Mouse (Mus musculus): ENCODE measurements around the gene Tbc1d5.

Tbc1d5 gene

GRCm38 (mm10) chr17:50876451-50876850 is 302.7 kb downstream of the Tbc1d5 start:
- peak; percentile 70 for DNase-seq (ENCODE audit: low read depth)

- peak; percentile 42 for DNase-seq (ENCODE audit: low read depth)
These were observed 305.1 kb downstream of the Tbc1d5 start for GRCm38 (mm10) chr17:50874067-50874466.

GRCm38 (mm10) chr17:50872600-50872999 is 306.6 kb downstream of the Tbc1d5 start:
- DNase-seq (ENCODE audit: low read depth), result peak; percentile 64

- DNase-seq (ENCODE audit: low read depth), result no peak
These were observed 311.9 kb downstream of the Tbc1d5 start for GRCm38 (mm10) chr17:50867297-50867696.

GRCm38 (mm10) chr17:50864781-50865180 is 314.4 kb downstream of the Tbc1d5 start:
- DNase-seq (ENCODE audit: low read depth), result peak; percentile 16

GRCm38 (mm10) chr17:50853220-50853619 is 325.9 kb downstream of the Tbc1d5 start:
- DNase-seq (ENCODE audit: low read depth), result no peak

GRCm38 (mm10) chr17:50851382-50851781 is 327.8 kb downstream of the Tbc1d5 start:
- DNase-seq (ENCODE audit: low read depth), result no peak

- DNase-seq (ENCODE audit: low read depth), result peak; percentile 50
These were observed 365.1 kb downstream of the Tbc1d5 start for GRCm38 (mm10) chr17:50814089-50814488.

- no peak for DNase-seq (ENCODE audit: low read depth)
These were observed 365.6 kb downstream of the Tbc1d5 start for GRCm38 (mm10) chr17:50813580-50813979.

- peak; percentile 51 for DNase-seq (ENCODE audit: low read depth)
These were observed 373.5 kb downstream of the Tbc1d5 start for GRCm38 (mm10) chr17:50805631-50806030.

- DNase-seq (ENCODE audit: low read depth), result no peak
These were observed 375.9 kb downstream of the Tbc1d5 start for GRCm38 (mm10) chr17:50803234-50803633.

- no peak for DNase-seq (ENCODE audit: low read depth)
These were observed 376.8 kb downstream of the Tbc1d5 start for GRCm38 (mm10) chr17:50802380-50802779.

GRCm38 (mm10) chr17:50795445-50796095 is 383.6 kb downstream of the Tbc1d5 start:
- DNase-seq (ENCODE audit: low read depth), result peak; percentile 83

- DNase-seq (ENCODE audit: low read depth), result no peak
These were observed 387.5 kb downstream of the Tbc1d5 start for GRCm38 (mm10) chr17:50791671-50792070.

GRCm38 (mm10) chr17:50788835-50789234 is 390.3 kb downstream of the Tbc1d5 start:
- no peak for DNase-seq (ENCODE audit: low read depth)

GRCm38 (mm10) chr17:50775247-50775646 is 403.9 kb downstream of the Tbc1d5 start:
- DNase-seq (ENCODE audit: low read depth), result peak; percentile 24

- DNase-seq (ENCODE audit: low read depth), result no peak
These were observed 414.8 kb downstream of the Tbc1d5 start for GRCm38 (mm10) chr17:50764387-50764786.

- peak; percentile 82 for DNase-seq (ENCODE audit: low read depth)
These were observed 415.7 kb downstream of the Tbc1d5 start for GRCm38 (mm10) chr17:50763407-50763806.

GRCm38 (mm10) chr17:50762231-50762630 is 416.9 kb downstream of the Tbc1d5 start:
- DNase-seq (ENCODE audit: low read depth), result no peak

- no peak for DNase-seq (ENCODE audit: low read depth)
These were observed 418.1 kb downstream of the Tbc1d5 start for GRCm38 (mm10) chr17:50761082-50761481.

- no peak for DNase-seq (ENCODE audit: low read depth)
These were observed 425.6 kb downstream of the Tbc1d5 start for GRCm38 (mm10) chr17:50753356-50754138.

- DNase-seq (ENCODE audit: low read depth), result no peak
These were observed 426.4 kb downstream of the Tbc1d5 start for GRCm38 (mm10) chr17:50752753-50753152.

GRCm38 (mm10) chr17:50751911-50752310 is 427.2 kb downstream of the Tbc1d5 start:
- DNase-seq (ENCODE audit: low read depth), result no peak

Data from 416B (cell line).